Mouse (Mus musculus): ENCODE results near the gene Tph1. TPM values are rescaled to one million over a fixed set of nuclear protein-coding genes. Genes with fewer than 3 reads are reported as not detected.

Gene Tph1
- polyA plus RNA-seq, 1 experiment, result 1.5 TPM

DNA sequence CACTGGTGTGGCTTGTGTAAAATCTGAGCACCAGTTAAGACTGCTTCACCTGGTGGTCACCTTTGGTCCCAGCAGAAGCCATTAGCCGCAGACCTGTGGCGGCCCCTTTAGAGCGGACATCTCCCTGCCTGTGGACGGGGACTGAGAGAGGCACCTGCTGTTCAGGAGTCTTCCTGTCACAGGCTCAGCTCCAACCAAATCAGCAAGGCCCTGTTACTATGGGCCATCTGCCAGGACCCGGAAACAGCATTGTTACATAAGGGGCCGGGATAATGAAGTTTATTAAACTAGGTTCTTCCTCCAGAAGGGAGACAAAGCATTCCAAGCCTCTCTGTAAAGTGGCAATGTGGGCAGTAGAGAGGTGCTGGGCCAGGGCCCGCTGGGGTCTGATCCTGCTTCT is 69.3 kb downstream of the Tph1 start:
- H3K4me1 ChIP-seq (ENCODE audit: control insufficient read depth, insufficient read depth, low read length), result peaks cover 2% of the 10 kb centered on the region
- TF ChIP-seq CTCF (IDR thresholded peaks at IDR 0.05; ENCODE audit: low read depth, low read length) (no peak), POLR2A (IDR thresholded peaks at IDR 0.05; ENCODE audit: insufficient read depth, low read length) (no peak), EP300 (IDR thresholded peaks at IDR 0.05; ENCODE audit: insufficient read depth, low read depth, low read length) (no peak)
- H3K9ac ChIP-seq (ENCODE audit: low read depth, poor library complexity, severe bottlenecking), result no peak overlapping the region
- H3K27me3 ChIP-seq (ENCODE audit: control insufficient read depth, insufficient read depth, low read length, poor library complexity, severe bottlenecking), result no peaks in the 10 kb centered on the region
- H3K9me3 ChIP-seq (replicated peaks; ENCODE audit: control insufficient read depth, insufficient read depth, low read length, poor library complexity, severe bottlenecking), result no peaks in the 10 kb centered on the region
- no peaks in the 10 kb centered on the region for H3K36me3 ChIP-seq (ENCODE audit: control insufficient read depth, insufficient read depth, low read length, poor library complexity, severe bottlenecking)
- H3K27ac ChIP-seq (ENCODE audit: insufficient read depth, low read length), result no peak overlapping the region
- H3K4me3 ChIP-seq (ENCODE audit: low read depth, low read length), result no peak overlapping the region

GRCm38 (mm10) chr7:46602079-46602478 is 70.3 kb downstream of the Tph1 start:
- Histone ChIP-seq H3K4me1 (ENCODE audit: control insufficient read depth, insufficient read depth, low read length) (peaks cover 2% of the 10 kb centered on the region), H3K9ac (ENCODE audit: low read depth, poor library complexity, severe bottlenecking) (no peak overlapping the region), H3K27me3 (ENCODE audit: control insufficient read depth, insufficient read depth, low read length, poor library complexity, severe bottlenecking) (no peaks in the 10 kb centered on the region), H3K4me3 (ENCODE audit: low read depth, low read length) (no peak overlapping the region), H3K27ac (ENCODE audit: insufficient read depth, low read length) (no peak overlapping the region), H3K36me3 (ENCODE audit: control insufficient read depth, insufficient read depth, low read length, poor library complexity, severe bottlenecking) (no peaks in the 10 kb centered on the region), H3K9me3 (replicated peaks; ENCODE audit: control insufficient read depth, insufficient read depth, low read length, poor library complexity, severe bottlenecking) (no peaks in the 10 kb centered on the region)
- TF ChIP-seq CTCF (IDR thresholded peaks at IDR 0.05; ENCODE audit: low read depth, low read length) (no peak), POLR2A (IDR thresholded peaks at IDR 0.05; ENCODE audit: insufficient read depth, low read length) (no peak), EP300 (IDR thresholded peaks at IDR 0.05; ENCODE audit: insufficient read depth, low read depth, low read length) (peak; percentile 62; the same call in 1 of the 2 replicates)

DNA sequence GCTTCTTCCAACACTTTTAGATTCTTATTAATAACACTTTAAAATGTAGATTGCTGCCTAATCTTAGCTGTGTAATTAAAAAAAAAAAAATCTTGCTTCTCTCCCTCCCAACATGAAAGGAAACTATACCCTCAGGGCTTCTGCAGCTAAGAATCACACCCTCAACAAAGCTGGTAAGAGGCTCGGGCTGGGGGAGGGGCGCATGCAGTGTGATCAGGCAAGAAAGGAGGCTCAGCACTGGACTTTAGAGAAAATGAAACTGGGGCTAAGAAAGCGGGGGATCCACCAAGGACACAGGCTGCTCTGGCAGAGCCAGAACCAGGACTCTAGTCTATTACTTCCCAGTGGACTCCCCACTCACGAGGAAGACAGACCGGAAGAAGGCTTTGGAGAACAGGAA is 71.2 kb downstream of the Tph1 start:
- Histone ChIP-seq H3K9ac (ENCODE audit: low read depth, poor library complexity, severe bottlenecking) (no peak overlapping the region), H3K9me3 (replicated peaks; ENCODE audit: control insufficient read depth, insufficient read depth, low read length, poor library complexity, severe bottlenecking) (no peaks in the 10 kb centered on the region), H3K27me3 (ENCODE audit: control insufficient read depth, insufficient read depth, low read length, poor library complexity, severe bottlenecking) (no peaks in the 10 kb centered on the region), H3K36me3 (ENCODE audit: control insufficient read depth, insufficient read depth, low read length, poor library complexity, severe bottlenecking) (no peaks in the 10 kb centered on the region), H3K4me3 (ENCODE audit: low read depth, low read length) (no peak overlapping the region), H3K27ac (ENCODE audit: insufficient read depth, low read length) (no peak overlapping the region), H3K4me1 (ENCODE audit: control insufficient read depth, insufficient read depth, low read length) (peaks cover 2% of the 10 kb centered on the region)
- no peak for TF ChIP-seq POLR2A (IDR thresholded peaks at IDR 0.05; ENCODE audit: insufficient read depth, low read length)

DNA sequence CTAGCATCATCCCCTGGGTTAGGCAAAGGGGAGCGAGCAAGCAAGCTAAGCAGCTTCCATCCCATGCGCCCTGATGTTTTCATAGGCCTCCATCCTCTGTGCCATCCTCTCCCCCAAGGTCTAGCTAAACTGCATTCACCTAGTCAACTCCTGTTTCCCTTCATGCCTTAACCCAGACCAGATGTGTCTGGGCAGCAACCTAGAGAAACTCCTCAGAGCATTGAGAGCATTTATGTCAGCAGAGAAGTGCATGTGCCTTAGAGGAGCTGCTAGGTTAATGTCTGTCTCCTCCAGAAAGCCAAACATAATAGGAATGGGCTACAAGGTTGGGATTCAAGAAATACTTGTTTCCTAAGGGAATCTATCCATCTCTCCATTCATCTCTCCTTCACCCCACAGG is 75.3 kb downstream of the Tph1 start:
- H3K27ac ChIP-seq (ENCODE audit: insufficient read depth, low read length), result no peak overlapping the region
- no peak overlapping the region for H3K9ac ChIP-seq (ENCODE audit: low read depth, poor library complexity, severe bottlenecking)
- H3K4me3 ChIP-seq (ENCODE audit: low read depth, low read length), result no peak overlapping the region
- peaks cover 2% of the 10 kb centered on the region for H3K4me1 ChIP-seq (ENCODE audit: control insufficient read depth, insufficient read depth, low read length)
- H3K27me3 ChIP-seq (ENCODE audit: control insufficient read depth, insufficient read depth, low read length, poor library complexity, severe bottlenecking), result no peaks in the 10 kb centered on the region
- H3K36me3 ChIP-seq (ENCODE audit: control insufficient read depth, insufficient read depth, low read length, poor library complexity, severe bottlenecking), result no peaks in the 10 kb centered on the region
- H3K9me3 ChIP-seq (replicated peaks; ENCODE audit: control insufficient read depth, insufficient read depth, low read length, poor library complexity, severe bottlenecking), result no peaks in the 10 kb centered on the region
- TF ChIP-seq POLR2A (IDR thresholded peaks at IDR 0.05; ENCODE audit: insufficient read depth, low read length), result no peak
- no peak for TF ChIP-seq EP300 (IDR thresholded peaks at IDR 0.05; ENCODE audit: insufficient read depth, low read depth, low read length)
- TF ChIP-seq CTCF (IDR thresholded peaks at IDR 0.05; ENCODE audit: low read depth, low read length), result no peak

Other genes with a start within 250 kb of the Tph1 start
- gene Sergef, start 32.7 kb downstream of the Tph1 start, polyA plus RNA-seq (2011; ENCODE audit: insufficient read depth, insufficient read length, low read depth, missing spikeins), result 5.8 and 7.5 TPM in 2 replicates
- 36.5 and 40.2 TPM in 2 replicates for gene Saal1, start 38.1 kb upstream of the Tph1 start, polyA plus RNA-seq (2011; ENCODE audit: insufficient read depth, insufficient read length, low read depth, missing spikeins)
- gene Saa3, start 43.2 kb upstream of the Tph1 start, polyA plus RNA-seq (2011; ENCODE audit: insufficient read depth, insufficient read length, low read depth, missing spikeins), result 3.2 and 3.8 TPM in 2 replicates
- gene Saa4, start 60.1 kb upstream of the Tph1 start, polyA plus RNA-seq (2011; ENCODE audit: insufficient read depth, insufficient read length, low read depth, missing spikeins), result not detected in 2 replicates
- not detected in 2 replicates for gene Saa1, start 70.4 kb upstream of the Tph1 start, polyA plus RNA-seq (2011; ENCODE audit: insufficient read depth, insufficient read length, low read depth, missing spikeins)
- gene Saa2, start 79.3 kb upstream of the Tph1 start, polyA plus RNA-seq (2011; ENCODE audit: insufficient read depth, insufficient read length, low read depth, missing spikeins), result not detected in 2 replicates
- gene Hps5, start 123.5 kb upstream of the Tph1 start, polyA plus RNA-seq (2011; ENCODE audit: insufficient read depth, insufficient read length, low read depth, missing spikeins), result 14.8 and 20.3 TPM in 2 replicates
- 68.4 and 81.9 TPM in 2 replicates for gene Gtf2h1, start 123.6 kb upstream of the Tph1 start, polyA plus RNA-seq (2011; ENCODE audit: insufficient read depth, insufficient read length, low read depth, missing spikeins)
- gene Ldha, start 168.9 kb upstream of the Tph1 start, polyA plus RNA-seq (2011; ENCODE audit: insufficient read depth, insufficient read length, low read depth, missing spikeins), result 626 and 671 TPM in 2 replicates
- gene Ldhc, start 188.7 kb upstream of the Tph1 start, polyA plus RNA-seq (2011; ENCODE audit: insufficient read depth, insufficient read length, low read depth, missing spikeins), result 0.57 and 1.3 TPM in 2 replicates
- gene Tsg101, start 247.4 kb upstream of the Tph1 start, polyA plus RNA-seq (2011; ENCODE audit: insufficient read depth, insufficient read length, low read depth, missing spikeins), result 198 and 217 TPM in 2 replicates

All from ES-Bruce4 (cell line).